Mouse (Mus musculus): ENCODE results near the gene Moxd1.

- TF ChIP-seq POLR2A (IDR thresholded peaks at IDR 0.05; ENCODE audit: control insufficient read depth, extremely low read depth, insufficient read depth, low read length, poor library complexity), result no peak
- no peak for TF ChIP-seq CTCF (IDR thresholded peaks at IDR 0.05; ENCODE audit: borderline replicate concordance, control insufficient read depth, extremely low read depth, insufficient read depth, low read length, poor library complexity)
These were observed at the start of gene Moxd1 for GRCm38 (mm10) chr10:24223449-24224143.
